8 mouse cellular contexts compared by ENCODE assay signal in genomic region chr7:30322865-30323264, GRCm38 (mm10). TPM values are rescaled to one million over a fixed set of nuclear protein-coding genes. Genes with fewer than 3 reads are reported as not detected.
DNase-seq lines count a peak whose midpoint lies in the region; TF ChIP-seq lines count a peak whose summit lies in the region.

No protein-coding gene starts in this region.

- no peaks in the 10 kb centered on the region for H3K27me3 ChIP-seq in embryonic facial prominence, embryonic 10.5 days (replicated peaks; ENCODE audit: low read depth, poor library complexity, severe bottlenecking)
- H3K27me3 ChIP-seq in limb, embryonic 10.5 days (ENCODE audit: low read depth, poor library complexity, severe bottlenecking) = 0 out of 2 replicates have a peak, but pooled peaks cover 5% of the 10 kb centered on the region

- TF ChIP-seq POLR2A in olfactory bulb, adult 2 months (IDR thresholded peaks at IDR 0.05; ENCODE audit: insufficient read depth, low read depth, low read length) = no peak

- no peak for TF ChIP-seq CTCF in olfactory bulb, adult 2 months (IDR thresholded peaks at IDR 0.05; ENCODE audit: insufficient read depth, low read depth, low read length)

- H3K4me3 ChIP-seq in embryonic facial prominence, embryonic 10.5 days = peak overlapping the region; percentile 73
- H3K4me3 ChIP-seq in limb, embryonic 10.5 days = peak overlapping the region; percentile 73
- H3K4me3 ChIP-seq in olfactory bulb, adult 2 months (ENCODE audit: insufficient read depth, low read depth, low read length) = peak overlapping the region; percentile 39; the same call in 1 of the 2 replicates

- peaks cover 23% of the 10 kb centered on the region for H3K36me3 ChIP-seq in embryonic facial prominence, embryonic 10.5 days (replicated peaks)
- peaks cover 23% of the 10 kb centered on the region for H3K36me3 ChIP-seq in limb, embryonic 10.5 days

- peak overlapping the region; percentile 90 for H3K27ac ChIP-seq in embryonic facial prominence, embryonic 10.5 days (replicated peaks)
- peak overlapping the region; percentile 88 for H3K27ac ChIP-seq in limb, embryonic 10.5 days
- H3K27ac ChIP-seq in olfactory bulb, adult 2 months (ENCODE audit: insufficient read depth, low read depth, low read length) = no peak overlapping the region

- peaks cover 5% of the 10 kb centered on the region; the same call in 1 of the 2 replicates for H3K9me3 ChIP-seq in embryonic facial prominence, embryonic 10.5 days
- H3K9me3 ChIP-seq in limb, embryonic 10.5 days (replicated peaks) = no peaks in the 10 kb centered on the region

- peaks cover 16% of the 10 kb centered on the region for H3K4me1 ChIP-seq in embryonic facial prominence, embryonic 10.5 days
- H3K4me1 ChIP-seq in limb, embryonic 10.5 days = peaks cover 24% of the 10 kb centered on the region
- peaks cover 8% of the 10 kb centered on the region for H3K4me1 ChIP-seq in olfactory bulb, adult 2 months (ENCODE audit: control insufficient read depth, insufficient read depth, low read length)

- DNase-seq in spleen, adult 12 weeks (ENCODE audit: low spot score) = peak; percentile 17
- no peak for DNase-seq in spleen, postnatal 14 days (ENCODE audit: low spot score in 2 of 2)
- DNase-seq in embryonic facial prominence, embryonic 10.5 days (ENCODE audit: low spot score) = no peak
- DNase-seq in limb, embryonic 10.5 days (ENCODE audit: low spot score) = no peak
- DNase-seq in cerebellum, adult 8-10 months = no peak
- no peak for DNase-seq in kidney, adult 18-20 months
- DNase-seq in cerebellum, adult 9-10 months = no peak

- 37% methylated on average over 6 of the region's 6 CpGs for WGBS in embryonic facial prominence, embryonic 10.5 days
- 45% methylated on average over 6 of the region's 6 CpGs for WGBS in limb, embryonic 10.5 days
- 34% methylated on average over 6 of the region's 6 CpGs for WGBS in olfactory bulb, adult 2 months

RNA-seq across cellular contexts. Expression of gene Sdhaf1, which starts 0.8 kb away (rescaled TPM):
- 17.5 and 17.8 TPM in 2 replicates for polyA plus RNA-seq in embryonic facial prominence, embryonic 10.5 days (2016; fragmentation: Nextera tagmentation; extraction: Ambion mirVana)
- polyA plus RNA-seq in limb, embryonic 10.5 days (2016; fragmentation: Nextera tagmentation; extraction: Ambion mirVana) = 18.3 and 18.4 TPM in 2 replicates
- not detected in 2 replicates for polyA plus RNA-seq in olfactory bulb, adult 2 months (2012; ENCODE audit: insufficient read depth, insufficient read length, low replicate concordance, missing spikeins)

RNA-seq across cellular contexts. Expression of gene E130208F15Rik, which starts 1.3 kb away (rescaled TPM):
- polyA plus RNA-seq in embryonic facial prominence, embryonic 10.5 days (2016; fragmentation: Nextera tagmentation; extraction: Ambion mirVana) = 2.1 TPM in 2 replicates
- 2.1 and 4.2 TPM in 2 replicates for polyA plus RNA-seq in limb, embryonic 10.5 days (2016; fragmentation: Nextera tagmentation; extraction: Ambion mirVana)
- polyA plus RNA-seq in olfactory bulb, adult 2 months (2012; ENCODE audit: insufficient read depth, insufficient read length, low replicate concordance, missing spikeins) = not detected in 2 replicates

RNA-seq across cellular contexts. Expression of gene Syne4, which starts 8.3 kb away (rescaled TPM):
- 51.1 and 65.6 TPM in 2 replicates for polyA plus RNA-seq in embryonic facial prominence, embryonic 10.5 days (2016; fragmentation: Nextera tagmentation; extraction: Ambion mirVana)
- polyA plus RNA-seq in limb, embryonic 10.5 days (2016; fragmentation: Nextera tagmentation; extraction: Ambion mirVana) = 52.9 and 92.3 TPM in 2 replicates
- not detected in 2 replicates for polyA plus RNA-seq in olfactory bulb, adult 2 months (2012; ENCODE audit: insufficient read depth, insufficient read length, low replicate concordance, missing spikeins)

RNA-seq across cellular contexts. Expression of gene Alkbh6, which starts 14.3 kb away (rescaled TPM):
- 95.5 and 97.0 TPM in 2 replicates for polyA plus RNA-seq in embryonic facial prominence, embryonic 10.5 days (2016; fragmentation: Nextera tagmentation; extraction: Ambion mirVana)
- 93.3 and 107 TPM in 2 replicates for polyA plus RNA-seq in limb, embryonic 10.5 days (2016; fragmentation: Nextera tagmentation; extraction: Ambion mirVana)
- not detected in 2 replicates for polyA plus RNA-seq in olfactory bulb, adult 2 months (2012; ENCODE audit: insufficient read depth, insufficient read length, low replicate concordance, missing spikeins)

RNA-seq across cellular contexts. Expression of gene Clip3, which starts 31.3 kb away (rescaled TPM):
- polyA plus RNA-seq in embryonic facial prominence, embryonic 10.5 days (2016; fragmentation: Nextera tagmentation; extraction: Ambion mirVana) = 53.0 and 53.4 TPM in 2 replicates
- 37.8 and 51.7 TPM in 2 replicates for polyA plus RNA-seq in limb, embryonic 10.5 days (2016; fragmentation: Nextera tagmentation; extraction: Ambion mirVana)
- polyA plus RNA-seq in olfactory bulb, adult 2 months (2012; ENCODE audit: insufficient read depth, insufficient read length, low replicate concordance, missing spikeins) = 737 TPM in 1 of 2 replicates, not detected in the other

Comparison
In these comparisons a context has a peak if more than half of its experiments do, and no peak if none do; other contexts are left out.
1. RNA of gene Sdhaf1, which starts 0.8 kb away (polyA plus RNA-seq): 18.3 to 18.4 TPM in limb, embryonic 10.5 days and 17.5 to 17.8 TPM in embryonic facial prominence, embryonic 10.5 days; not detected in olfactory bulb, adult 2 months; every median in the first group is over 10 times any median in the second.
2. RNA of gene Syne4, which starts 8.3 kb away (polyA plus RNA-seq): 52.9 to 92.3 TPM in limb, embryonic 10.5 days and 51.1 to 65.6 TPM in embryonic facial prominence, embryonic 10.5 days; not detected in olfactory bulb, adult 2 months; every median in the first group is over 10 times any median in the second.
3. Peak in every context shown above with its lines, with median percentiles within 50 percentile points of each other: H3K4me3 ChIP-seq.